Mouse (Mus musculus): ENCODE results near the gene Smgc.
"Not testable (repeated sequence)": the region's sequence is repeated elsewhere in the genome, so short reads cannot be mapped to it uniquely, and the experiment has no call there.

Gene Smgc

DNA sequence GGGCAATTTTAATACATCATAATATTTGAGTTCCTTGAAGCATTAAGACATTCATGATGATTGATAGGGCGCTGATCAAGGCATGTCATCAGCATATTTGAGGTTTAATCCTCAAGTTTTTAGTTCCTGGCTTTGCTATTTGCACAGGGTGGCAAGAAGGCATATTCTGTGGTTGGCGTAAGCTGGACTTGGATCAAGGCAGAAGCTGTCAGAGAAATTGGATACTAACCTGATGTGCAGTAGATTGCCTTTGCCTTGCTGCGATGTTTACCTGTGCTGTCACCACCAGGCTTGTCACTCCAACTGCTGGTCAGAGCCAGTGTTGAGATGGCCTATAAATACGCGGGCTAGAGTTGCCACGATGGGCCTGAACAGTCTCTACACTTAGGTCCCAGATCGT is at the start of gene Smgc:
Gene Smgc (plus strand): TSS at position 301 of the 400 bp plus-strand sequence.
- no peak for DNase-seq (ENCODE audit: low spot score in 2 of 2)

GRCm38 (mm10) chr15:91788338-91788737 is 49.7 kb upstream of the Smgc start:
- DNase-seq (ENCODE audit: low spot score in 2 of 2): no peak

DNA sequence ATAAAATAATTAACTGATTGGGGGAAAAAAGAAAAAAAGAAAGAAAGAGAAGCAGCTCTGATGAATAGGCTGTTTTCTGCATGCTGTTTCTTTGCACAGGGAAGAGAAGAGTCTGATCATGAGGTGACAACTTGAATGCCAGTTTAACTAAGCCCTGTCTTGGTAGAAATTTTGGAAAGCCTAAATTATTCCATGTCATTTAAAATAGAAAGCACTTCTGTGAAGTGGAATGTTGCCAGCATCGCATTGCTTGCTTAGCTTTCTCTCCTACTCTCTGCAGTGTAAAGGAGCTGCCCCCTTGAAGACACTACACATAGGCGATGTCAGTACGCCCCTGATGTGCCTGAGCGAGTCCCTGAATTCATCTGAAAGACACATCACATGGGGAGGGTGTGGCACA is 31.6 kb upstream of the Smgc start:
- DNase-seq (ENCODE audit: low spot score in 2 of 2): no peak

- DNase-seq (ENCODE audit: low spot score in 2 of 2): no peak
Measured at GRCm38 (mm10) chr15:91835319-91835718, 2.7 kb upstream of the Smgc start.

DNA sequence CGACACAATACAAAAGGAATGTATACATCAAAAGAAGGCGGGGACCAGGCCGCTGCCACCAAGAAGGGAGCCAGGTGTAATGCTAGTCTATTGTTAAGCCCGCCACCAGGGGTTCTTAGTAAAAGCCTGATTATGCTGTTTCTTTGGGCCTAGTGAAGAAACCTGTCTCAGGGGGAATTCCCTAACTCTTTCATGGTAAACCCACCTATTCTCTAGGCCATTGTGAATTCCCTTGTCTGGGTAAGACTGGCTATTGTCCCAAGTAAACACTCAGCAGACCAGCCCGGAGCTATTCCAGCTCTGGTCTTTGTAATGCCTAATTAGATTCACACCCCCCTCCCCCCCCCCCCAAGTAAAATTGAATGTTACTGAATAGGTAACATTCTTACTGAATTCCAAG is 26.1 kb downstream of the Smgc start:
- not testable (repeated sequence) for DNase-seq (ENCODE audit: low spot score in 2 of 2)

DNA sequence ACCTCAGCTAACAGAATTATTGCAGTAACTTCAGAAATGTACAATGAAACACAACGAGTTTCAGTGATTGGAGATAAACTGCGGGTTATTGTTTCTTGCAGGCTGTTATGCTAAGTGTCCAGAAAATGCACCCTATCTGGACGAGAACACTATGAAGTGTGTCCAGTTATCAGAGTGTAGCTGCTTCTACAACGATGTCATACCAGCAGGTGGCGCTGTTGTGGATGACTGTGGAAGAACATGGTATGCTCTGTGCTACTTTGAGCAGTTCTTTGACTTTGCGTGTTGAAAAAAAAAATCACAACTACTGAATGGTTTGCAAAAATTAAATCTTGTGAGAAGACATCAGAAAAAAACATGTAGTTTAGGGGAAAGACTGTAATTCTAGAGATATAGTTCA is 62.2 kb downstream of the Smgc start:
- no peak for DNase-seq (ENCODE audit: low spot score in 2 of 2)

- peak; percentile 47 to 56 for DNase-seq (ENCODE audit: low spot score in 2 of 2)
Measured at GRCm38 (mm10) chr15:91907046-91907445, 69.0 kb downstream of the Smgc start.

Data from frontal cortex, postnatal 25 days (tissue).